Mouse (Mus musculus) thymus, postnatal 10 days (tissue): ENCODE measurements at regions not wholly inside any gene's neighbourhood (a gene's known extent, or its start where the extent isn't known, plus 50 kb on each side); places are given as distances from the start of the nearest gene placed in this dataset.
A peak's percentile ranks its signal among the peaks of the same experiment; 100 is the strongest.

Source experiments
- DNase-seq, 2 experiments: peaks; one replicate each; pipeline ENCODE4 v3.0.0; 2021; ENCODE audit warnings: low spot score in 2 of 2

- DNase-seq, result no peak
Measured at GRCm38 (mm10) chrX:47229506-47229905, 663.3 kb downstream of the Smarca1 start.

- DNase-seq, result no peak
Measured at GRCm38 (mm10) chrX:47182902-47183301, 709.9 kb downstream of the Smarca1 start.

GRCm38 (mm10) chrX:47157742-47158141 is 735.0 kb downstream of the Smarca1 start:
- peak in 1 of 2 experiments; percentile 4 for DNase-seq

GRCm38 (mm10) chrX:47124140-47124928 is 768.4 kb downstream of the Smarca1 start:
- DNase-seq, result no peak
